Mouse (Mus musculus): Measurements from ENCODE around the gene Vdac2. TPM values are rescaled to one million over a fixed set of nuclear protein-coding genes. Genes with fewer than 3 reads are reported as not detected.

The Vdac2 gene
- polyA plus RNA-seq, 1 experiment from 2014 or later = 327 TPM

- no peaks in the 10 kb centered on the region for H3K27me3 ChIP-seq (replicated peaks; ENCODE audit: control insufficient read depth, insufficient read depth, low read length)
- H3K9me3 ChIP-seq (ENCODE audit: control insufficient read depth, low read length) = no peaks in the 10 kb centered on the region
- no peaks in the 10 kb centered on the region for H3K4me1 ChIP-seq (ENCODE audit: control insufficient read depth, insufficient read depth, low read depth, low read length)
- no peak overlapping the region for H3K27ac ChIP-seq (ENCODE audit: low read depth, low read length)
- ATAC-seq = no peak
- WGBS = 87% methylated on average over 4 of the region's 4 CpGs
- H3K4me3 ChIP-seq (ENCODE audit: low read length) = no peak overlapping the region
- H3K9ac ChIP-seq (ENCODE audit: low read depth, low read length) = no peak overlapping the region
- H3K4me2 ChIP-seq (ENCODE audit: low read length) = no peak overlapping the region
- H3K36me3 ChIP-seq (ENCODE audit: control insufficient read depth, insufficient read depth, low read length) = no peaks in the 10 kb centered on the region
Observed at GRCm38 (mm10) chr14:21813216-21813615, 11.8 kb upstream of the Vdac2 start.

DNA sequence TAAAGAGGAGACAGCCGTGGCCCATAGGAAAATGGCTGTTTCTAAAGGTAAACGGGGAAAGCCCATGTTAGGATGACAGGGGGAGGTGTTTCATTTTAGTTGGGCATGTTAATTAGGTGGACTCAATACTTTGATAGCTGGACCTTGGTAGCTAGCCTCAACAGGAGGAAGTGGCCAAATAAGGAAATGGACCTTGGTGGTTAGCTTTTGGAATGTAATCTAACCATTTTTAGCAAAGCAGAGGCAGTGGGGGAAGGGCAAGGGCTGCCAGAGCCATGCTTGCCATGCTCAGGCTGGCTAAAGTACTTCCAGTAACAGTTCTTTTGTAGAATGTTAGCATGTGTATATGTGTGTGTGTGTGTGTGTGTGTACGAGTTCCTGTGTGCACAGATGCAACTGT, 11.2 kb upstream of the Vdac2 start:
- no peaks in the 10 kb centered on the region for H3K36me3 ChIP-seq (ENCODE audit: control insufficient read depth, insufficient read depth, low read length)
- 87% methylated on average over 3 of the region's 3 CpGs for WGBS
- H3K9me3 ChIP-seq (ENCODE audit: control insufficient read depth, low read length) = no peaks in the 10 kb centered on the region
- no peak for ATAC-seq
- no peak overlapping the region for H3K27ac ChIP-seq (ENCODE audit: low read depth, low read length)
- H3K4me2 ChIP-seq (ENCODE audit: low read length) = no peak overlapping the region
- no peaks in the 10 kb centered on the region for H3K27me3 ChIP-seq (replicated peaks; ENCODE audit: control insufficient read depth, insufficient read depth, low read length)
- no peak overlapping the region for H3K9ac ChIP-seq (ENCODE audit: low read depth, low read length)
- no peaks in the 10 kb centered on the region for H3K4me1 ChIP-seq (ENCODE audit: control insufficient read depth, insufficient read depth, low read depth, low read length)
- no peak overlapping the region for H3K4me3 ChIP-seq (ENCODE audit: low read length)

GRCm38 (mm10) chr14:21814606-21815005, 10.4 kb upstream of the Vdac2 start:
- no peak overlapping the region for H3K4me2 ChIP-seq (ENCODE audit: low read length)
- no peak overlapping the region for H3K4me3 ChIP-seq (ENCODE audit: low read length)
- no peaks in the 10 kb centered on the region for H3K36me3 ChIP-seq (ENCODE audit: control insufficient read depth, insufficient read depth, low read length)
- no peak for ATAC-seq
- no peaks in the 10 kb centered on the region for H3K9me3 ChIP-seq (ENCODE audit: control insufficient read depth, low read length)
- no peak overlapping the region for H3K9ac ChIP-seq (ENCODE audit: low read depth, low read length)
- no peaks in the 10 kb centered on the region for H3K27me3 ChIP-seq (replicated peaks; ENCODE audit: control insufficient read depth, insufficient read depth, low read length)
- H3K4me1 ChIP-seq (ENCODE audit: control insufficient read depth, insufficient read depth, low read depth, low read length) = no peaks in the 10 kb centered on the region
- H3K27ac ChIP-seq (ENCODE audit: low read depth, low read length) = no peak overlapping the region
- 92% methylated on average over 4 of the region's 4 CpGs for WGBS

GRCm38 (mm10) chr14:21816255-21816654, 8.8 kb upstream of the Vdac2 start:
- ATAC-seq = no peak
- Histone ChIP-seq H3K27ac (ENCODE audit: low read depth, low read length) (no peak overlapping the region), H3K9ac (ENCODE audit: low read depth, low read length) (no peak overlapping the region), H3K36me3 (ENCODE audit: control insufficient read depth, insufficient read depth, low read length) (no peaks in the 10 kb centered on the region), H3K9me3 (ENCODE audit: control insufficient read depth, low read length) (no peaks in the 10 kb centered on the region), H3K4me2 (ENCODE audit: low read length) (no peak overlapping the region), H3K4me3 (ENCODE audit: low read length) (no peak overlapping the region), H3K4me1 (ENCODE audit: control insufficient read depth, insufficient read depth, low read depth, low read length) (no peaks in the 10 kb centered on the region), H3K27me3 (replicated peaks; ENCODE audit: control insufficient read depth, insufficient read depth, low read length) (no peaks in the 10 kb centered on the region)
- 68% methylated on average over 3 of the region's 3 CpGs for WGBS

GRCm38 (mm10) chr14:21817453-21817852, 7.6 kb upstream of the Vdac2 start:
- no peak for ATAC-seq

GRCm38 (mm10) chr14:21820880-21821505, 4.0 kb upstream of the Vdac2 start:
- H3K27me3 ChIP-seq (replicated peaks; ENCODE audit: control insufficient read depth, insufficient read depth, low read length) = no peaks in the 10 kb centered on the region
- no peak overlapping the region for H3K9ac ChIP-seq (ENCODE audit: low read depth, low read length)
- H3K4me2 ChIP-seq (ENCODE audit: low read length) = no peak overlapping the region
- no peaks in the 10 kb centered on the region for H3K36me3 ChIP-seq (ENCODE audit: control insufficient read depth, insufficient read depth, low read length)
- no peaks in the 10 kb centered on the region for H3K9me3 ChIP-seq (ENCODE audit: control insufficient read depth, low read length)
- H3K4me3 ChIP-seq (ENCODE audit: low read length) = no peak overlapping the region
- no peak overlapping the region for H3K27ac ChIP-seq (ENCODE audit: low read depth, low read length)
- 0 out of 2 replicates have a peak, but pooled peaks have one; percentile 21 for ATAC-seq
- no peaks in the 10 kb centered on the region for H3K4me1 ChIP-seq (ENCODE audit: control insufficient read depth, insufficient read depth, low read depth, low read length)
- 93% methylated on average over 4 of the region's 4 CpGs for WGBS

More at GRCm38 (mm10) chr14:21817453-21817852, 7.6 kb upstream of the Vdac2 start:
- Histone ChIP-seq H3K27ac (ENCODE audit: low read depth, low read length) (no peak overlapping the region), H3K9ac (ENCODE audit: low read depth, low read length) (no peak overlapping the region), H3K9me3 (ENCODE audit: control insufficient read depth, low read length) (no peaks in the 10 kb centered on the region), H3K36me3 (ENCODE audit: control insufficient read depth, insufficient read depth, low read length) (no peaks in the 10 kb centered on the region), H3K4me3 (ENCODE audit: low read length) (no peak overlapping the region), H3K4me1 (ENCODE audit: control insufficient read depth, insufficient read depth, low read depth, low read length) (no peaks in the 10 kb centered on the region), H3K4me2 (ENCODE audit: low read length) (no peak overlapping the region), H3K27me3 (replicated peaks; ENCODE audit: control insufficient read depth, insufficient read depth, low read length) (no peaks in the 10 kb centered on the region)
- 48% methylated on average over 4 of the region's 4 CpGs for WGBS

DNA sequence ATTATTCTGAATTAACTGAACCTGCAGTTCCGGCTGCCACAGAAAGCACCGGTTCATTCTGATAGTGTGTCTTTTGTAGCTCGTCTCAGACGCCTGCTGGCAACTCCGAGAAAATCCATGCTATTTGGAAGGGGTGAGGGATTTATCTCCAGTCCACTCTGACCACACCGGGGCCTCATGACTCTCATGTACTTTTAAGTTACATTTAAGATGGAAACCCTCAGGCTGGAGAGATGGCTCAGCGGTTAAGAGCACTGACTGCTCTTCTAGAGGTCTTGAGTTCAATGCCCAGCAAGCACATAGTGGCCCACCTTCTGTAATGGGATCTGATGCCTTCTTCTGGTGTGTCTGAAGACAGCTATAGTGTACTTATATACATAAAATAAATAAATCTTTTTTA, 2.7 kb upstream of the Vdac2 start:
- Histone ChIP-seq H3K4me1 (ENCODE audit: control insufficient read depth, insufficient read depth, low read depth, low read length) (no peaks in the 10 kb centered on the region), H3K9me3 (ENCODE audit: control insufficient read depth, low read length) (no peaks in the 10 kb centered on the region), H3K27me3 (replicated peaks; ENCODE audit: control insufficient read depth, insufficient read depth, low read length) (no peaks in the 10 kb centered on the region), H3K4me3 (ENCODE audit: low read length) (no peak overlapping the region), H3K36me3 (ENCODE audit: control insufficient read depth, insufficient read depth, low read length) (no peaks in the 10 kb centered on the region), H3K27ac (ENCODE audit: low read depth, low read length) (no peak overlapping the region), H3K4me2 (ENCODE audit: low read length) (no peak overlapping the region), H3K9ac (ENCODE audit: low read depth, low read length) (no peak overlapping the region)
- no peak for ATAC-seq
- WGBS = 69% methylated on average over 7 of the region's 7 CpGs

- Histone ChIP-seq H3K27ac (ENCODE audit: low read depth, low read length) (peak overlapping the region; percentile 37; the same call in 1 of the 2 replicates), H3K4me1 (ENCODE audit: control insufficient read depth, insufficient read depth, low read depth, low read length) (no peaks in the 10 kb centered on the region), H3K36me3 (ENCODE audit: control insufficient read depth, insufficient read depth, low read length) (no peaks in the 10 kb centered on the region), H3K4me2 (ENCODE audit: low read length) (no peak overlapping the region), H3K27me3 (replicated peaks; ENCODE audit: control insufficient read depth, insufficient read depth, low read length) (no peaks in the 10 kb centered on the region), H3K4me3 (ENCODE audit: low read length) (no peak overlapping the region), H3K9ac (ENCODE audit: low read depth, low read length) (no peak overlapping the region), H3K9me3 (ENCODE audit: control insufficient read depth, low read length) (no peaks in the 10 kb centered on the region)
- ATAC-seq = peak; percentile 60
- WGBS = 50% methylated on average over 7 of the region's 7 CpGs
Observed at GRCm38 (mm10) chr14:21822795-21823374, 2.2 kb upstream of the Vdac2 start.

GRCm38 (mm10) chr14:21823897-21824296, 1.1 kb upstream of the Vdac2 start:
- H3K9ac ChIP-seq (ENCODE audit: low read depth, low read length) = no peak overlapping the region
- H3K4me1 ChIP-seq (ENCODE audit: control insufficient read depth, insufficient read depth, low read depth, low read length) = no peaks in the 10 kb centered on the region
- no peaks in the 10 kb centered on the region for H3K27me3 ChIP-seq (replicated peaks; ENCODE audit: control insufficient read depth, insufficient read depth, low read length)
- no peak overlapping the region for H3K27ac ChIP-seq (ENCODE audit: low read depth, low read length)
- no peaks in the 10 kb centered on the region for H3K9me3 ChIP-seq (ENCODE audit: control insufficient read depth, low read length)
- 82% methylated on average over 7 of the region's 7 CpGs for WGBS
- no peaks in the 10 kb centered on the region for H3K36me3 ChIP-seq (ENCODE audit: control insufficient read depth, insufficient read depth, low read length)
- H3K4me2 ChIP-seq (ENCODE audit: low read length) = no peak overlapping the region
- no peak for ATAC-seq
- H3K4me3 ChIP-seq (ENCODE audit: low read length) = no peak overlapping the region

All from hindbrain, embryonic 16.5 days (tissue).